Mouse (Mus musculus): Measurements from ENCODE around the gene Mdc1. TPM values are rescaled to one million over a fixed set of nuclear protein-coding genes. Genes with fewer than 3 reads are reported as not detected.

The Mdc1 gene
- polyA plus RNA-seq, 1 experiment from 2014 or later = 3.3 TPM

- H3K27ac ChIP-seq (ENCODE audit: low read depth) = peak overlapping the region; percentile 45; the same call in 1 of the 2 replicates
- no peak for TF ChIP-seq EP300 (IDR thresholded peaks at IDR 0.05; ENCODE audit: low read depth)
- no peak for TF ChIP-seq CTCF (IDR thresholded peaks at IDR 0.05; ENCODE audit: low read depth)
- H3K4me2 ChIP-seq (ENCODE audit: low read depth, low read length) = peak overlapping the region; percentile 75
- no peaks in the 10 kb centered on the region for H3K27me3 ChIP-seq (ENCODE audit: insufficient read depth, low read length)
- DNase-seq (no peak), ATAC-seq (peak; percentile 33)
- H3K4me1 ChIP-seq (ENCODE audit: insufficient read depth) = peaks cover 15% of the 10 kb centered on the region
- no peaks in the 10 kb centered on the region for H3K9me3 ChIP-seq (ENCODE audit: low read length)
- 36% methylated on average over 23 of the region's 23 CpGs for WGBS (ENCODE audit: insufficient replicate concordance)
- H3K4me3 ChIP-seq (ENCODE audit: low read depth, low read length) = peak overlapping the region; percentile 68
- H3K36me3 ChIP-seq (replicated peaks; ENCODE audit: insufficient read depth, low read length) = peaks cover 14% of the 10 kb centered on the region
- peak overlapping the region; percentile 60; the same call in 1 of the 2 replicates for H3K9ac ChIP-seq (replicated peaks)
Measured at GRCm38 (mm10) chr17:35897644-35898573, 56.6 kb downstream of the Mdc1 start.

- H3K4me2 ChIP-seq (ENCODE audit: low read depth, low read length) = no peak overlapping the region
- DNase-seq (no peak), ATAC-seq (no peak)
- no peaks in the 10 kb centered on the region for H3K9me3 ChIP-seq (ENCODE audit: low read length)
- no peak overlapping the region for H3K9ac ChIP-seq (replicated peaks)
- TF ChIP-seq CTCF (IDR thresholded peaks at IDR 0.05; ENCODE audit: low read depth) (no peak), EP300 (IDR thresholded peaks at IDR 0.05; ENCODE audit: low read depth) (no peak)
- WGBS (ENCODE audit: insufficient replicate concordance) = 41% methylated on average over 3 of the region's 3 CpGs
- no peak overlapping the region for H3K4me3 ChIP-seq (ENCODE audit: low read depth, low read length)
- H3K27ac ChIP-seq (ENCODE audit: low read depth) = no peak overlapping the region
- H3K36me3 ChIP-seq (replicated peaks; ENCODE audit: insufficient read depth, low read length) = peaks cover 4% of the 10 kb centered on the region
- H3K27me3 ChIP-seq (ENCODE audit: insufficient read depth, low read length) = no peaks in the 10 kb centered on the region
- peaks cover 13% of the 10 kb centered on the region for H3K4me1 ChIP-seq (ENCODE audit: insufficient read depth)
Measured at GRCm38 (mm10) chr17:35900636-35901035, 59.3 kb downstream of the Mdc1 start.

DNA sequence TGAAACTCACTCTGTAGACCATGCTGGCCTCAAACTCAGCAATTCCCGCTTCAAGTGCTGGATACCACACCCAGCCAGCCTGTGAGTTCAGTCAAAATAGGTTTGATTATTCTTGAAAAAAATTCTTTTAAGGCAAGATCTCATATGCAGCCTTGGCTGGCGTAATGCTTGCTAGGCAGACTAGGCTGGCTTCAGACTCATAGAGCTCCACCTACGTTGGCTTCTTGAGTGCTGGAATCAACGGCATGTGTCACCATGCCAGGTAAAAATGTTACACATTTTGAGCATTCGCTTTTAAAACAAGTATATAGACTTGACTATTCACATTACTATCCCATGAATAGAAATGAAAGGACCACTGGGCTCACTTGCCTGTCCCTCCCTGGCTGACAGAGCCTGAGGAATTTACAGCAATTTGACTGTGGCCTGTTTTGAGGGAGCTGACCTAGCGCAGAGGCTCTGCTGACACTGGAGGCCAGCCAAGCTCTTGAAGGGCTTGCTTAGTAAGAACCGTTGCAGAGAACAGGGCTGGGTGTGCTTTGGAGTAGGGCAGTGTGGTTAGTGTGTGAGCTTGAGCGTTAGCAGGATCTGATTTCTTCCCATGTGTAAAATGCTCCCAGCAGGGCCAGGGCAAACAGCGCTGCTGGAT lies 62.2 kb downstream of the Mdc1 start:
- Histone ChIP-seq H3K4me3 (ENCODE audit: low read depth, low read length) (no peak overlapping the region), H3K27me3 (ENCODE audit: insufficient read depth, low read length) (no peaks in the 10 kb centered on the region), H3K9ac (replicated peaks) (no peak overlapping the region), H3K36me3 (replicated peaks; ENCODE audit: insufficient read depth, low read length) (peaks cover 4% of the 10 kb centered on the region), H3K9me3 (ENCODE audit: low read length) (no peaks in the 10 kb centered on the region), H3K27ac (ENCODE audit: low read depth) (0 out of 2 replicates have a peak overlapping the region, but pooled peaks have one; percentile 8), H3K4me1 (ENCODE audit: insufficient read depth) (no peaks in the 10 kb centered on the region), H3K4me2 (ENCODE audit: low read depth, low read length) (no peak overlapping the region)
- no peak for TF ChIP-seq CTCF (IDR thresholded peaks at IDR 0.05; ENCODE audit: low read depth)
- TF ChIP-seq EP300 (IDR thresholded peaks at IDR 0.05; ENCODE audit: low read depth) = no peak
- WGBS (ENCODE audit: insufficient replicate concordance) = 73% methylated on average over 9 of the region's 9 CpGs
- DNase-seq (no peak), ATAC-seq (no peak)

- Histone ChIP-seq H3K36me3 (replicated peaks; ENCODE audit: insufficient read depth, low read length) (peaks cover 4% of the 10 kb centered on the region), H3K4me2 (ENCODE audit: low read depth, low read length) (no peak overlapping the region), H3K27ac (ENCODE audit: low read depth) (0 out of 2 replicates have a peak overlapping the region, but pooled peaks have one; percentile 8), H3K4me3 (ENCODE audit: low read depth, low read length) (no peak overlapping the region), H3K9ac (replicated peaks) (no peak overlapping the region), H3K9me3 (ENCODE audit: low read length) (no peaks in the 10 kb centered on the region), H3K4me1 (ENCODE audit: insufficient read depth) (peaks cover under 1% of the 10 kb centered on the region; the same call in 1 of the 2 replicates), H3K27me3 (ENCODE audit: insufficient read depth, low read length) (no peaks in the 10 kb centered on the region)
- 37% methylated on average over 4 of the region's 4 CpGs for WGBS (ENCODE audit: insufficient replicate concordance)
- DNase-seq (no peak), ATAC-seq (no peak)
- TF ChIP-seq CTCF (IDR thresholded peaks at IDR 0.05; ENCODE audit: low read depth) = no peak
- no peak for TF ChIP-seq EP300 (IDR thresholded peaks at IDR 0.05; ENCODE audit: low read depth)
Measured at GRCm38 (mm10) chr17:35903992-35904355, 62.7 kb downstream of the Mdc1 start.

DNA sequence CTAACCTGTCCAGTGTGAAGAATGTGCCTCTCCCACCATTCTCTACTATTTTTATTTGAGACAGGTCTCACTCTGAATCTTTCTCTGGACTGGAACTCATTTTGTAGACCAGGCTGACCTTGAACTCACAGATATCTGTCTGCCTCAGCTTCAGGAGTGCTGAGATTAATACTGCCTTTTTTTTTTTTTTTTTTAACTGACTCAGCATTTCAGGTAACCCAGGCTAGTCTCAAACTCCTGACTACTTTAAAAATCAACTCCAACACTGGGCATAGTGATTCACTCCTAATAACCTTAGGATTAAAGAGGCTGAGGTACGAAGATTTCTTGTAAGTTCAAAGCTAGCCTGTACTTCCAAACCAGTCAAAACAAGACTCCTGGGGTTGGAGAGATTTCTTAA lies 64.3 kb downstream of the Mdc1 start:
- Histone ChIP-seq H3K36me3 (replicated peaks; ENCODE audit: insufficient read depth, low read length) (peaks cover 4% of the 10 kb centered on the region), H3K9me3 (ENCODE audit: low read length) (no peaks in the 10 kb centered on the region), H3K4me1 (ENCODE audit: insufficient read depth) (peaks cover 9% of the 10 kb centered on the region), H3K4me3 (ENCODE audit: low read depth, low read length) (no peak overlapping the region), H3K27ac (ENCODE audit: low read depth) (no peak overlapping the region), H3K27me3 (ENCODE audit: insufficient read depth, low read length) (no peaks in the 10 kb centered on the region), H3K4me2 (ENCODE audit: low read depth, low read length) (no peak overlapping the region), H3K9ac (replicated peaks) (no peak overlapping the region)
- 86% methylated on average over 1 of the region's 1 CpGs for WGBS (ENCODE audit: insufficient replicate concordance)
- TF ChIP-seq EP300 (IDR thresholded peaks at IDR 0.05; ENCODE audit: low read depth) (no peak), CTCF (IDR thresholded peaks at IDR 0.05; ENCODE audit: low read depth) (no peak)
- DNase-seq (no peak), ATAC-seq (no peak)

DNA sequence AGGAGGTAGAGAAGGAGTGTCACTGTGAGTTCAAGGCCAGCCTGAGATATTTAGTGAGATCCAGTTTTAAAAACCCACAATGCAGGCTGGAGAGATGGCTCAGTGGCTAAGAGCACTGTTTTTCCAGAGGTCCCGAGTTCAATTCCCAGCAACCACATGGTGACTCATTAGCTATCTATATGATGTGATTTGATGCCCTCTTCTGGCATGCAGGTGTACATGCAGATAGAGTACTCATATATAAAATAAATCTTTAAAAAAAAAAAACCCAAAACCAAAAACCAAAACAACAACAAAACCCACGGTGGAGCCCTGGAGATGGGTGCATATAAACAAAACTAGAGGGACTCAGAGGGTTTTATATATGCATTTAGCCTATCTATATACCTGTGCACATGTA lies 66.3 kb downstream of the Mdc1 start:
- H3K27ac ChIP-seq (ENCODE audit: low read depth) = no peak overlapping the region
- peaks cover 16% of the 10 kb centered on the region for H3K36me3 ChIP-seq (replicated peaks; ENCODE audit: insufficient read depth, low read length)
- H3K4me1 ChIP-seq (ENCODE audit: insufficient read depth) = peaks cover 9% of the 10 kb centered on the region
- no peak for DNase-seq
- H3K4me2 ChIP-seq (ENCODE audit: low read depth, low read length) = no peak overlapping the region
- 53% methylated on average over 2 of the region's 2 CpGs for WGBS (ENCODE audit: insufficient replicate concordance)
- no peaks in the 10 kb centered on the region for H3K27me3 ChIP-seq (ENCODE audit: insufficient read depth, low read length)
- no peak overlapping the region for H3K4me3 ChIP-seq (ENCODE audit: low read depth, low read length)
- H3K9me3 ChIP-seq (ENCODE audit: low read length) = no peaks in the 10 kb centered on the region
- H3K9ac ChIP-seq (replicated peaks) = no peak overlapping the region
- TF ChIP-seq EP300 (IDR thresholded peaks at IDR 0.05; ENCODE audit: low read depth) = no peak
- TF ChIP-seq CTCF (IDR thresholded peaks at IDR 0.05; ENCODE audit: low read depth) = peak; percentile 50
- no peak for ATAC-seq

Small RNAs within 50 kb of the gene (microRNA-seq; reads per million reads assigned to microRNA genes)
- gene Gm28033 = 2.8 reads per million

Other genes with a start within 250 kb of the Mdc1 start
- gene Sfta2, start 240.0 kb upstream of the Mdc1 start, polyA plus RNA-seq (2015; fragmentation: Nextera tagmentation; extraction: Ambion mirVana) = not detected in 2 replicates
- not detected in 2 replicates for gene Gm9573, start 214.9 kb upstream of the Mdc1 start, polyA plus RNA-seq (2015; fragmentation: Nextera tagmentation; extraction: Ambion mirVana)
- gene Mucl3, start 197.8 kb upstream of the Mdc1 start, polyA plus RNA-seq (2015; fragmentation: Nextera tagmentation; extraction: Ambion mirVana) = not detected in 2 replicates
- 4.6 and 5.0 TPM in 2 replicates for gene Vars2, start 173.9 kb upstream of the Mdc1 start, polyA plus RNA-seq (2015; fragmentation: Nextera tagmentation; extraction: Ambion mirVana)
- gene Gtf2h4, start 167.8 kb upstream of the Mdc1 start, polyA plus RNA-seq (2015; fragmentation: Nextera tagmentation; extraction: Ambion mirVana) = 14.1 and 15.2 TPM in 2 replicates
- gene Ddr1, start 136.9 kb upstream of the Mdc1 start, polyA plus RNA-seq (2015; fragmentation: Nextera tagmentation; extraction: Ambion mirVana) = 2.2 and 2.3 TPM in 2 replicates
- gene Ier3, start 19.8 kb upstream of the Mdc1 start, polyA plus RNA-seq (2015; fragmentation: Nextera tagmentation; extraction: Ambion mirVana) = 15.4 and 18.6 TPM in 2 replicates
- 25.9 and 31.3 TPM in 2 replicates for gene Flot1, start 18.3 kb upstream of the Mdc1 start, polyA plus RNA-seq (2015; fragmentation: Nextera tagmentation; extraction: Ambion mirVana)
- gene Tubb5, start 3.2 kb upstream of the Mdc1 start, polyA plus RNA-seq (2015; fragmentation: Nextera tagmentation; extraction: Ambion mirVana) = 198 and 213 TPM in 2 replicates
- gene Nrm, start 19.8 kb downstream of the Mdc1 start, polyA plus RNA-seq (2015; fragmentation: Nextera tagmentation; extraction: Ambion mirVana) = 15.5 and 15.8 TPM in 2 replicates
- gene Ppp1r18, start 24.1 kb downstream of the Mdc1 start, polyA plus RNA-seq (2015; fragmentation: Nextera tagmentation; extraction: Ambion mirVana) = 14.1 and 15.3 TPM in 2 replicates
- gene Dhx16, start 38.3 kb downstream of the Mdc1 start, polyA plus RNA-seq (2015; fragmentation: Nextera tagmentation; extraction: Ambion mirVana) = 14.3 and 15.6 TPM in 2 replicates
- 15.6 and 16.9 TPM in 2 replicates for gene 2310061I04Rik, start 55.9 kb downstream of the Mdc1 start, polyA plus RNA-seq (2015; fragmentation: Nextera tagmentation; extraction: Ambion mirVana)
- gene Atat1, start 68.6 kb downstream of the Mdc1 start, polyA plus RNA-seq (2015; fragmentation: Nextera tagmentation; extraction: Ambion mirVana) = 3.4 and 4.8 TPM in 2 replicates
- gene Mrps18b, start 74.9 kb downstream of the Mdc1 start, polyA plus RNA-seq (2015; fragmentation: Nextera tagmentation; extraction: Ambion mirVana) = 81.2 and 82.4 TPM in 2 replicates
- 10.0 and 15.9 TPM in 2 replicates for gene Ppp1r10, start 74.9 kb downstream of the Mdc1 start, polyA plus RNA-seq (2015; fragmentation: Nextera tagmentation; extraction: Ambion mirVana)
- gene Abcf1, start 128.2 kb downstream of the Mdc1 start, polyA plus RNA-seq (2015; fragmentation: Nextera tagmentation; extraction: Ambion mirVana) = 37.8 and 47.7 TPM in 2 replicates
- gene Gnl1, start 138.3 kb downstream of the Mdc1 start, polyA plus RNA-seq (2015; fragmentation: Nextera tagmentation; extraction: Ambion mirVana) = 9.5 and 10.8 TPM in 2 replicates
- 6.1 and 6.3 TPM in 2 replicates for gene Prr3, start 138.7 kb downstream of the Mdc1 start, polyA plus RNA-seq (2015; fragmentation: Nextera tagmentation; extraction: Ambion mirVana)
- 4.6 and 5.4 TPM in 2 replicates for gene H2-T24, start 179.0 kb downstream of the Mdc1 start, polyA plus RNA-seq (2015; fragmentation: Nextera tagmentation; extraction: Ambion mirVana)
- gene H2-T23, start 191.3 kb downstream of the Mdc1 start, polyA plus RNA-seq (2015; fragmentation: Nextera tagmentation; extraction: Ambion mirVana) = 113 and 120 TPM in 2 replicates
- gene H2-T22, start 201.2 kb downstream of the Mdc1 start, polyA plus RNA-seq (2015; fragmentation: Nextera tagmentation; extraction: Ambion mirVana) = 16.2 and 17.1 TPM in 2 replicates
- gene Gm6034, start 201.4 kb downstream of the Mdc1 start, polyA plus RNA-seq (2015; fragmentation: Nextera tagmentation; extraction: Ambion mirVana) = not detected in 2 replicates
- 0.12 TPM in 1 of 2 replicates, not detected in the other for gene Gm11127, start 216.9 kb downstream of the Mdc1 start, polyA plus RNA-seq (2015; fragmentation: Nextera tagmentation; extraction: Ambion mirVana)

Data from liver, postnatal 0 days (tissue).